Mouse (Mus musculus) CH12.LX (cell line): ENCODE measurements around the gene Col20a1. TPM values are rescaled to one million over a fixed set of nuclear protein-coding genes. Genes with fewer than 3 reads are reported as not detected.

Experiments used
- DNase-seq: peaks from one replicate; pipeline ENCODE4 v3.0.0-alpha.2; 2013; ENCODE audit errors: extremely low read depth
- H3K27ac ChIP-seq: 2 replicates; pipeline ENCODE4 v1.5.1; 2012; ENCODE audit warnings: low read depth, mild to moderate bottlenecking, control low read depth, moderate library complexity; ENCODE audit not compliant: insufficient read depth
- H3K27me3 ChIP-seq: replicated peaks from 2 replicates; pipeline ENCODE3; 2012; ENCODE audit warnings: inconsistent platforms
- H3K36me3 ChIP-seq, 2 experiments: replicated peaks in 1 of 2; 2 replicates each; pipeline versions ENCODE3 to v1.6.1; 2012; ENCODE audit warnings: inconsistent platforms in 1 of 2, low read length in 1 of 2, mild to moderate bottlenecking in 1 of 2, mixed read lengths in 1 of 2, moderate library complexity in 1 of 2; ENCODE audit not compliant: control insufficient read depth in 1 of 2, insufficient read depth in 1 of 2
- H3K4me1 ChIP-seq, 2 experiments: 2 replicates each; pipeline ENCODE4 v1.6.1; 2012; ENCODE audit warnings: inconsistent platforms in 1 of 2, moderate library complexity in 1 of 2; ENCODE audit not compliant: insufficient read depth in 2 of 2, control insufficient read depth in 1 of 2
- H3K4me2 ChIP-seq: 2 replicates; pipeline ENCODE4 v1.6.1; 2012; ENCODE audit warnings: low read depth, mild to moderate bottlenecking, control low read depth; ENCODE audit not compliant: poor library complexity, insufficient read depth, severe bottlenecking
- H3K4me3 ChIP-seq, 3 experiments: fragments of 150-350 bp in 1 of 3; sonication (generic) in 1 of 3; replicated peaks in 1 of 3; 2 replicates each; pipeline versions ENCODE3 to v1.5.1; 2011 to 2012; ENCODE audit warnings: low read depth in 2 of 3, low read length in 2 of 3, mild to moderate bottlenecking in 2 of 3, moderate library complexity in 2 of 3, control low read depth in 1 of 3, improper control_type of control experiment in 1 of 3, inconsistent platforms in 1 of 3, mixed read lengths in 1 of 3; ENCODE audit not compliant: poor library complexity in 1 of 3
- H3K79me2 ChIP-seq: replicated peaks from 2 replicates; pipeline ENCODE4 v1.6.1; 2012; ENCODE audit warnings: mild to moderate bottlenecking, moderate library complexity; ENCODE audit not compliant: control insufficient read depth, poor library complexity, insufficient read depth, severe bottlenecking; ENCODE audit errors: extremely low read depth
- H3K9ac ChIP-seq: 2 replicates; pipeline ENCODE4 v1.6.1; 2012; ENCODE audit warnings: low read depth, mild to moderate bottlenecking, control low read depth, moderate library complexity; ENCODE audit not compliant: insufficient read depth
- H3K9me3 ChIP-seq: replicated peaks from 2 replicates; pipeline ENCODE3; 2012; ENCODE audit warnings: low read length, inconsistent platforms, mixed read lengths
- CHD1 ChIP-seq: IDR thresholded peaks from 2 replicates; pipeline ENCODE4 v1.6.1; 2012; ENCODE audit warnings: low read depth, low read length, improper control_type of control experiment, inconsistent platforms
- E2F4 ChIP-seq: IDR thresholded peaks from 2 replicates; pipeline ENCODE4 v1.6.1; 2011; ENCODE audit warnings: low read depth, low read length, improper control_type of control experiment; ENCODE audit not compliant: insufficient replicate concordance
- ELF1 ChIP-seq: IDR thresholded peaks from 2 replicates; pipeline ENCODE4 v1.6.1; 2014; ENCODE audit warnings: low read depth, mild to moderate bottlenecking, inconsistent platforms, low read length, improper control_type of control experiment
- ETS1 ChIP-seq: conservative IDR thresholded peaks from 2 replicates; pipeline ENCODE4 v1.6.1; 2012; ENCODE audit warnings: low read depth, mild to moderate bottlenecking, inconsistent platforms, low read length, improper control_type of control experiment, moderate library complexity
- KAT2A ChIP-seq: IDR thresholded peaks from 2 replicates; pipeline ENCODE4 v1.6.1; 2012; ENCODE audit warnings: low read length, improper control_type of control experiment, inconsistent platforms; ENCODE audit not compliant: insufficient replicate concordance
- MEF2A ChIP-seq: IDR thresholded peaks from 2 replicates; pipeline ENCODE4 v1.6.1; 2014; ENCODE audit warnings: low read depth, mild to moderate bottlenecking, inconsistent platforms, low read length, improper control_type of control experiment, borderline replicate concordance
- MYC ChIP-seq: IDR thresholded peaks from 2 replicates; pipeline ENCODE4 v1.6.1; 2011; ENCODE audit warnings: low read depth, mild to moderate bottlenecking, improper control_type of control experiment, low read length
- NELFE ChIP-seq: IDR thresholded peaks from 2 replicates; pipeline ENCODE4 v1.6.1; 2011; ENCODE audit warnings: low read depth, low read length, improper control_type of control experiment
- NRF1 ChIP-seq: IDR thresholded peaks from 2 replicates; pipeline ENCODE4 v1.6.1; 2014; ENCODE audit warnings: low read depth, mild to moderate bottlenecking, inconsistent platforms, low read length, improper control_type of control experiment, moderate library complexity
- RCOR1 ChIP-seq: conservative IDR thresholded peaks from 2 replicates; pipeline ENCODE4 v1.6.1; 2012; ENCODE audit warnings: low read depth, mild to moderate bottlenecking, inconsistent platforms, low read length, improper control_type of control experiment
- SIN3A ChIP-seq: IDR thresholded peaks from 2 replicates; pipeline ENCODE4 v1.6.1; 2012; ENCODE audit warnings: low read length, improper control_type of control experiment, inconsistent platforms
- SMC3 ChIP-seq: IDR thresholded peaks from 2 replicates; pipeline ENCODE4 v1.6.1; 2011; ENCODE audit warnings: low read depth, low read length, improper control_type of control experiment
- USF1 ChIP-seq: IDR thresholded peaks from 2 replicates; pipeline ENCODE4 v1.6.1; 2014; ENCODE audit warnings: low read depth, mild to moderate bottlenecking, inconsistent platforms, low read length, improper control_type of control experiment
- USF2 ChIP-seq: conservative IDR thresholded peaks from 2 replicates; pipeline ENCODE4 v1.6.1; 2011; ENCODE audit warnings: low read depth, low read length, improper control_type of control experiment
- ZC3H11A ChIP-seq: IDR thresholded peaks from 2 replicates; pipeline ENCODE4 v1.6.1; 2012; ENCODE audit warnings: low read depth, mild to moderate bottlenecking, inconsistent platforms, low read length, improper control_type of control experiment
- ZKSCAN1 ChIP-seq: IDR thresholded peaks from 2 replicates; pipeline ENCODE4 v1.6.1; 2012; ENCODE audit warnings: low read depth, inconsistent platforms, low read length, improper control_type of control experiment, borderline replicate concordance
- ZNF384 ChIP-seq: IDR thresholded peaks from 2 replicates; pipeline ENCODE4 v1.6.1; 2012; ENCODE audit warnings: low read depth, low read length, improper control_type of control experiment, inconsistent platforms
- dilution Hi-C: fragments of 300-500 bp; cut with MboI; formaldehyde crosslinking; loops from 2 replicates; pipeline ENCODE4 v1.14.3; 2020; ENCODE audit warnings: low sequenced_read_pairs; ENCODE audit not compliant: extremely low pct_unique_long_range_greater_than_20kb, extremely low pct_ligation_motif_present
- in situ Hi-C: fragments of 300-500 bp; cut with MboI; formaldehyde crosslinking; loops from 3 replicates; pipeline ENCODE4 v1.14.3; 2019; ENCODE audit warnings: low sequenced_read_pairs, low pct_ligation_motif_present, low pct_unique_long_range_greater_than_20kb, mixed read lengths
- polyA plus RNA-seq: library from polyadenylated mRNA; unstranded; fragments of >175 nt; gene quantifications from 2 replicates; pipeline ENCODE4 v1.2.1, GENCODE M21; 2012; ENCODE audit warnings: low read depth; ENCODE audit not compliant: insufficient read length
- total RNA-seq, 2 experiments: library from RNA; depleted of rRNA; stranded (reverse); fragments of 300-350 nt in 1 of 2; fragments of >200 nt in 1 of 2; gene quantifications; 2 replicates each; pipeline ENCODE4 v1.2.3; 2012 to 2014

Col20a1 gene
- total and polyA plus RNA-seq, 3 experiments: 0.52 to 2.2 (median 0.68) TPM

DNA sequence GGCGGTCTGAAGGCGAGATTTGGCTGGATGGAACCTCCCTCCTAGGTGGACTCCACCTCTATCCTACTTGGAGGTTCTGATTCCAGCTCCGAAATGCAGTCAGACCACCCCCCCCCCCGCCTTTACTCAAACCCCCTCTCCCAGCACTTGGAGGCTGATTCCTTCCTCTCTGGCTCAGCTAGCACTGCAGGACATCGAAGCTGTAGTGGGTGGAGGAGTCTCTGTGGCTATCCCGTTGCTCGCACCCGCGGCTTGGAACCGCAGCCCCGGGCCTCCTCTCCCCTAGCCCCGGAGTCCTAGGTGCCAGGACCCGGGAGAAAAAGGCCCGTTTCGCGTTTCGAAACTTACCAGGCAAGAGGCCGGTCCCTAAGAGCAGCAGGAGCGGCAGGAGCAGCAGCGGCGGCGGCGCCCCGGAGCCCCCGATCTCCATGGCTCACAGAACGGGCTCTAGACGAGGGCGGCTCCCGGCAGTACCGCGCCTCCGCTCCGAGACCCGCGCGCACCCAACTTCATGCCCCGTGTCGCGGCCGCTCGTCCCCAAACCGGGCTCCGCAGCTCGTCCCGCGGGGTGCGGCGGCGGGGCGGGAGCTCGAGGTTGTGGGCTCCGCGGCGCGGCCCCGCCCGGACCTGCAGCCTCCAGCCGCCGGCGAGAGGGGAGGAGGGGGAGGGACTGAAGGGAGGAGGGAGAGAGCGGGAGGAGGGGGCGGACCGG lies 52.5 kb downstream of the Col20a1 start:
- in situ Hi-C loops: no loop called here
- Histone ChIP-seq H3K4me3 (no peak overlapping the region), H3K27me3 (peaks cover 98% of the 10 kb centered on the region), H3K4me1 (no peaks in the 10 kb centered on the region), H3K9ac (no peak overlapping the region), H3K4me2 (no peak overlapping the region), H3K9me3 (no peaks in the 10 kb centered on the region), H3K36me3 (no peaks in the 10 kb centered on the region), H3K27ac (no peak overlapping the region), H3K79me2 (no peaks in the 10 kb centered on the region)
- no peak for DNase-seq
- dilution Hi-C loops: no loop called here
- TF ChIP-seq ZNF384 (no peak), ELF1 (no peak), KAT2A (no peak), MYC (no peak), NRF1 (no peak), SIN3A (no peak), ZC3H11A (no peak), CHD1 (no peak), ETS1 (no peak), USF1 (no peak), E2F4 (no peak), RCOR1 (no peak), ZKSCAN1 (no peak)

- H3K9me3 ChIP-seq: no peaks in the 10 kb centered on the region
- dilution Hi-C loops (no loop called here), in situ Hi-C loops (no loop called here)
- H3K9ac ChIP-seq: no peak overlapping the region
- peaks cover 98% of the 10 kb centered on the region for H3K27me3 ChIP-seq
- no peak for DNase-seq
- no peak overlapping the region for H3K4me2 ChIP-seq
- H3K4me1 ChIP-seq: no peaks in the 10 kb centered on the region
- TF ChIP-seq MYC (no peak), NELFE (no peak), ZKSCAN1 (no peak), MEF2A (no peak), ZC3H11A (no peak), SMC3 (no peak), USF2 (no peak)
- H3K4me3 ChIP-seq: no peak overlapping the region
- H3K36me3 ChIP-seq: no peaks in the 10 kb centered on the region
- H3K27ac ChIP-seq: no peak overlapping the region
- no peaks in the 10 kb centered on the region for H3K79me2 ChIP-seq
These were observed 53.0 kb downstream of the Col20a1 start for GRCm38 (mm10) chr2:181039356-181039680.
